Mouse (Mus musculus) brain, embryonic 14.5 days (tissue): ENCODE results near the gene Kcnq5.

ENCODE experiments used
- CTCF ChIP-seq: fragments of 200-500 bp; IDR thresholded peaks from 2 replicates; pipeline ENCODE4 v1.5.1; 2012; ENCODE audit warnings: inconsistent platforms, mild to moderate bottlenecking, moderate library complexity, borderline replicate concordance; ENCODE audit not compliant: insufficient read depth, insufficient read length; ENCODE audit errors: extremely low read depth
- POLR2A ChIP-seq: fragments of 200-500 bp; IDR thresholded peaks from 2 replicates; pipeline ENCODE4 v1.6.1; 2012; ENCODE audit warnings: mild to moderate bottlenecking, inconsistent platforms, borderline replicate concordance; ENCODE audit not compliant: poor library complexity, insufficient read depth, insufficient read length, severe bottlenecking; ENCODE audit errors: extremely low read depth

DNA sequence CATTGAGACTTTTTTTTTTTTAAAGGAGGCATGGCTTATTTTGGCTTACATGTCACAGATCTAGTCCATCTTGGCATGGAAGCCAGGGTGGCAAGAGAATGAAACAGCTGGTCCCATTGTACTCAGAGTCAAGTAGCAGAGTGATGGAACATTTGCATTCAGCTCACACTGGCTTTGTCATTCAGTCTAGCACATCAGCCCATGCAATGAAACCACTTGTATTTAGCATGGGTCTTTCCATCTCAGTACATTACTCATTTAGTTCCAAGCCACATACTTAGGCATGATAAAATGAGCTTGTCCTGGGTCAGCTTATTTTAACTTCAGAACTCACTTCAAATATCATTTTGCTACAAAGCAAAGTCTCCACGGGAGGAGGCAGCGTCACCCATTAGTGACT lies 156.7 kb downstream of the Kcnq5 start:
- TF ChIP-seq POLR2A = no peak
- TF ChIP-seq CTCF = no peak
